Mouse (Mus musculus): ENCODE measurements around the gene Spag6.

DNA sequence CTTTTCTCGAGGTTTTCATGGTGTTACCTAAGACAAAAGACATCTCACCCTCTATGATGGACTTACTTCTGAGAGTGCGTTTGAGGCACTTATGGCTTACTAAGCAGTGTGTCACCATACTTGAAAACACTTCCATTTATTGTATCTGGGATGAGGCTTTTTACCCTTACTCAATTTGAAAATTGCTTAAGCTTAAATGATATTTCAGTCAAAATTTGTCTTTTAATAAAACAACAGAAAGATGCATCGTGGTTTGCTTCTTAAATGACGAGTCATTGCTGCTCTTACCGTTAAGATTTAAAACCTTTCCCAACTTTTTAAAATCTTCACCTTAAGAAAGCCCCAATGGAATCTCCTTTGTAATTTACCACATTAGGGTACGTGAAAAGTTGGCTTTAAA is 7.4 kb upstream of the Spag6 start:
- TF ChIP-seq CTCF (conservative IDR thresholded peaks at IDR 0.05; ENCODE audit: insufficient read depth, insufficient read length, low read depth, low read length) (no peak), POLR2A (IDR thresholded peaks at IDR 0.05; ENCODE audit: low read depth, low read length) (no peak)
